Mouse (Mus musculus) left cerebral cortex, adult 8-10 months (tissue): ENCODE measurements around the gene Tex101. TPM values are rescaled to one million over a fixed set of nuclear protein-coding genes. Genes with fewer than 3 reads are reported as not detected.
"Not testable (repeated sequence)": the region's sequence is repeated elsewhere in the genome, so short reads cannot be mapped to it uniquely, and the experiment has no call there.

ENCODE experiments used
- DNase-seq, 2 experiments: peaks; one replicate each; pipeline ENCODE4 v3.0.0; 2022; ENCODE audit warnings: low spot score in 2 of 2
- total RNA-seq, 4 experiments: library from RNA; stranded (reverse); gene quantifications; 2 replicates each; pipeline ENCODE4 v1.2.4; 2022

Tex101 gene
- not detected for total RNA-seq

DNA sequence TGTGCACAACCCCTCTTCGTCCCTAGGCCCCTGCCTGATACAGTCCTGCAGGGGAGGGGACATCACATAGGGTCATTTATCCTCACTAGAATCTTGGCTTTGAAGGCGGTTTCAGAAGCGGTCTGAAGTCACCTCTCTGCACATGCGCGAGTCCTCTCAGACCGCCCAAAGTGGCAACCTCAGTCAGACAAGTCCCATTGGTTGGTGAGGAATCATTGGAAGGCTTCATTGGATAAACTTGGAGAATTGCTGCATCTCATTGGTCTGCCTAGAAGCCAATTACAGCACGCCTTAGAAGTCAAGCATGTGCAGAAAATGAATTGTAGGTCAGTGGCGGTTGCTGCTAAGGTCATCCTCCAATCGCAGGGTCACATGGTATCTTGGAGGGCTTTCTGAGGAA, at the start of gene Tex101:
Gene Tex101, minus strand, starts transcription at position 101 of the 400 bp plus-strand sequence.
- DNase-seq: no peak

DNA sequence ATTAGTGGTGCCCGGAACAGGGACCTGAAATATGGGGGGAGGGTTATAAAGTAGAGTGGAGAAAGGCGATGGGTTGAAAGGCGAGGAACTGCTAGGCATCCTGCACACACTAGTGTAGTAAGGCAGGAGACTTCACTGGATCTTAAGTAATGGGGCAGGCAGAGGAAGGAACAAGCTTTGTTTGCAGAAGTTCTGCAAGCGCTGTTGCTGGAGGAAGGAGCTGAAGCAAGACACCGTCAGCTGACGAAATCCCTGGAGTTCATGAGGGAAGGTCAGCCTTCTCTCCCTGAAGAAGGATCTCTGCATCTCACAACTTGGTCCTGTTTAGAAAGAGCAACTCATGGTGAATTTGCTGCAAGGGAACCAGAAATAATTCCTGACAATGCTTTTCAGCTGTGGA, 38.6 kb upstream of the Tex101 start:
- DNase-seq: no peak

DNA sequence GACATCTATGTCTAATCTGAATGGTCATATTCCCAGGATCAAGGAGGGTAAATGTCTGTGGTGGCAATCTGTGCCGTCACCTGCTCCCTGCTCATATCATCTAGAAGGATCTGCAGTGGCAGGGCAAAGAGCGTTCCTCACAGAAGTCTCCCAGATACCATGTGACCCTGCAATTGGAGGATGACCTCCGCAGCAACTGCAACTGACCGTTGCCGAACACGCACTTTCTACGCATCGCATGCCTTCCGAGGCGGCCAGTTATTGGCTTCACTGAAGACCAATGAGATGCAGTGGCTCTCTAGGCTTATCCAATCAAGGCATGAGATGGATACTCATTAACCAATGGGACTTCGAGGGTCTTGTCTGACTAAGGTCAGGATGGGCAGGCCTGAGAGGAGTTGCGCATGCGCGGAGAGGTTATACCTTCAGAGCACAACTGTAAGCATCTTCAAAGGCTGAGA, 32.4 kb upstream of the Tex101 start, which contains the start of gene BC049730:
Gene BC049730, plus strand, starts transcription at position 411 of the 461 bp plus-strand sequence.
- no peak for DNase-seq

DNA sequence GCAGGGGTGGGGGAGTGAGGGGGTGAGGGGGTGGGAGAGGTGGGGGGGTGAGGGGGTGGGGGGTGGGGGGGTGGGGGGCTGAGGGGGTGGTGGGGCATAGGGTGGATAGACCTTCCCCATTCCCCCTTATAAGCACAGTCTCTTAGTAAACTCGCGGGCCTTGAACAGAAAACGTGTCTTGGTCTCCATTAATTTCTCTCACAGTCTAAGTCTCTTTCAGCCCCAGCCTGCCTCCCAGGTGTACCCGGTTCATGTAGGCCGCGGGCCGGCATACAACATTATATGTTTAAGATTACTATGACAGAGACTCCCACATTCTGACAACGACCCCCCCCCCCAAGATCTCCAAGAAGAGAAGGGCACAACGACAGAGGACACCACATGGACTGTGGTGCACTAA, 26.4 kb upstream of the Tex101 start:
- DNase-seq: not testable (repeated sequence)

DNA sequence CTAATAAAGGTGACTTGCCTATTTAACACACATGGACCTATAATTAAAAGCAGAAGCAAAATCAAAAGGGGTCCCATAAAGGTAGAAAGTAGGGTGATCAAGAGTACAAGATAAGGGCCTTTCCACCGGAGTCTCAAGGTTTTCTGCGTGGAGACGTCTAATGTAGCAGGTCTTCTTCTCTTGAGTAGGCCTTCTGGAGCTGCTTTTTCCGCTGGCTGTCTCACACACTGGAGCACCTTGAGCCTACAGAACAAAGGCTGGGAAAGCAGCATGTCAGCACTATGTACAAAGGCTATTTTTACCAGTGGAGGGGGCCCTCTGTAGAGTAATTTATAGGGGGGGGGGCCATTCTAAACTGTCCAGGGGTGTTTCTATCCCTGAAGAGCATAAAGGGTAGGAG, 21.4 kb upstream of the Tex101 start:
- not testable (repeated sequence) for DNase-seq

DNA sequence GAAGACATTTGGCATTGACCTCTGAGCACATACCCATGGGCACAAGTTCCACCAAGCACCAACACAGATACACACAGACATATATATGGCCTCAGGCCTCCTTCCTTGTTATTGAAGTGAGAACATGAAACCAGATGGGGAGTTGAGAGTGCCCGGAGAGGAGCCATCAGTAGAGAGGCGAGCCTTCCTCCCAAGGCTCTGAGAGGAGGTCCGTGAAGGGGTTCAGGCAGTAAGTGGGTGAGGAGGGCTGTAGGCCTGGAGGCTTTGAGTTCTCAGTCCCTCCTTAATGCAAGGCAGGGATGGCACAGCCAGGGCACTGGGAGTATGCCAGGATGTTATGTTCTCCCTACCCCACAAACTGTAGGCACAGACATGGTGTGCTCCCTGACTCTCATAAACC, 16.2 kb upstream of the Tex101 start:
- DNase-seq: not testable (repeated sequence)

DNA sequence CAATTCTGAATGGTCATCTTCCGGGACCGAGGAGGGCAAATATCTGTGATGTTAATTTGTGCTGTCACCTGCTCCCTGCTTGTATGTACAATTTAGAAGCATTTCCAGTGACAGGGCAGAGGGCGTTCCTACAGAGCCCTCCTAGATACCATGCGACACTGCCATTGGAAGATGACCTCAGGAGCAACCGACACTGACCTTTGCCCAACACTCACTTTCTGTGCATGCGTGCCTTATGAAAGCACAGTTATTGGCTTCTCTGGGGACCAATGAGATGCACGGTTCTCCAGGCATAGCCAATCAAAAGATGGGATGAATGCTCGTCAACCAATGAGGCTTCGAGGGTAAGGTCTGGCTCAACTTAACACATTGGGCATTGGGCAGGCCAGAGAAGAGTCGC, 11.0 kb upstream of the Tex101 start:
- DNase-seq: not testable (repeated sequence)

DNA sequence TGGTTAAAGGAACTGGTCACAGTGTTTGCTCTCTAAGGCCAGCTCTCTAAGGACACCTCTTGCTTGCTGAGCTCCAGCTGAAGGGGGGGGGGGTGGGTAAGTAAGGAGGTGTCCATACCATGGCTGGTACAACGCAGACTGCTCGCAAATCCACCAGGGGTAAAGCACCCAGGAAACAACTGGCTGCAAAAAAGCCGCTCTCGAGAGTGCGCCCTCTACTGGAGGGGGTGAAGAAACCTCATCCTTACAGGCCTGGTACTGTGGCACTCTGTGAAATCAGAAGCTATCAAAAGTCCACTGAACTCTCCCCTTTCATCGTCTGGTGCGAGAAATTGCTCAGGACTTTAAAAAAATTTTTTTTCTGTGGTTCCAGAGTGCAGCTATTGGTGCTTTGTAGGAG, 7.6 kb upstream of the Tex101 start:
- not testable (repeated sequence) for DNase-seq

DNA sequence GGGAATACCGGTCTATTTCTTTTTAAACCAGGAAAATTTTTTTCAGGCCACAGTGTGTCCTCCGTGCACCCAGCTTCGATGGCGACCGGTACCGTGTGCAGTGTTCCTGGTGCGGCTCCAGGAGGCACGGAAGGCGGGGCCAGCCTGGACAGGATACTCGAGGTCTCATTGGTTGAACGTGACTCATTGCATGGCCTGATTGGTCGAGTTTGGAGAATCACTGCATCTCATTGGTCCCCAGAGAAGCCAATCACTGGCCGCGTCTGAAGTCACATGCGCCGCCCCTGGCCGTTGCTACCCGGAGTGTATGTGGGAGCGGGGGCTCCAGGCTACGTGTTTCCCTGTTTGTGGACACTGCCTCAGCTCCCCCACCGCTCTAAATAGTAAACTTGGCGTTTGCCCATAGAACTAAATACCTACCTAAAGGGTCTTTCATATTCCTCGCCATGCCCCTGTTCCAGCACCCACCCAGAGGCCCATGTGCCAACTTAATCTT, 4.5 kb downstream of the Tex101 start:
- DNase-seq: no peak

DNA sequence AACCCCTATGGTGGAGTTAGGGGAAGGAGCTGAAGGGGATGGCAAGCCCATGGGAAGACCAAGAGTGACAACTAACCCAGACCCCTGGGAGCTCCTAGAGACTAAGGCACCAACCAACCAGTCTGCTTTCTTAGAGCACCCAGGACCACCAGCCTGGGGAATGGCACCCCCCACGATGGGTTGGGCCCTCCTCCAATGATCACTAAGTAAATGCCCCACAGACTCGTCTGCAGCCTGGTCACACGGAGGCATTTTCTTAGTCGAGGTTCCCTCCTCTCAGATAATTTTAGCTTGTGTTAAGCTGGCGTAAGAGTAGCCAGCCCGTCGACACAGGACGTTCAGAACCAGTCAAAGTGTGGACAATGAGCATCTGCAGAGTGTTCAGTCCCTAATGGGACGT, 11.5 kb downstream of the Tex101 start:
- no peak for DNase-seq

DNA sequence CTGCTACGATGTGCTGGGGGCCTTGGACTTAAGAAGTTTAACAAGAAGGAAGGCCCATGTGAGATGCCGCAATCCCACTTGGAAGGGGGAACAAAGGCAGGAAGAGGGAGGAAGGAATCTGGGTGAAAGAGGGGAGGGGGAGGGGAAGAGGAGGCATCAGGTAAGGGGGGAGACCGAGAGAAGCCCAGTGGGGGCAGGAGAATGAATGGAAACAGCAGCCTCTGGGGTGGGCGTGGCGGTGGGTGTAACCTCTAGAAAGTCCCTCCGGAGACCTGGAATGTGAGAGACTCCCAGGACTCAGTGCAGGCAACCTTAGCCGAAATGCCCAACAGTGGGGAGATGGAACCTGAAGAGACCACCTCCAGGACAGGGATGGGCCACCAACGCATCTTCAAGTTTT, 12.2 kb downstream of the Tex101 start:
- DNase-seq: no peak

DNA sequence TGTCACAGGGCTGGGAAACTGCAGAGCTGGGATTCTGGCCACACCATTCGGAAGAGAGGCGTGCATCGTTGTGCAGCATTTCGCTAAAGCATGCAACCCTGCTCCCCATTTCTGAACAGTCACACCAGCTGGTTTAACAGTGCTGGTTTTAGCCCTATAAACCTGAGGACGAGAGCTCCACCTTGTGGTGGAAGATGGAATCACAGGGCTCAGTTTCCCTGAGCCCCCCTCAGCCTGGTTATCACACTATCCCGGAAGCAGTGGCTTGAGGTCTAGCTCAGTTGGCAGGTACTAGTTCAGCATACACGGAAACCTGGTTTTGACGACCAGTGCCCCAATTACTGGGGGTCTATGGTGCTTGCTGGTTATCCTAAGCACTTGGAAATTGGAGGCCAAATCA, 13.9 kb downstream of the Tex101 start:
- DNase-seq: peak in 1 of 2 experiments; percentile 46

DNA sequence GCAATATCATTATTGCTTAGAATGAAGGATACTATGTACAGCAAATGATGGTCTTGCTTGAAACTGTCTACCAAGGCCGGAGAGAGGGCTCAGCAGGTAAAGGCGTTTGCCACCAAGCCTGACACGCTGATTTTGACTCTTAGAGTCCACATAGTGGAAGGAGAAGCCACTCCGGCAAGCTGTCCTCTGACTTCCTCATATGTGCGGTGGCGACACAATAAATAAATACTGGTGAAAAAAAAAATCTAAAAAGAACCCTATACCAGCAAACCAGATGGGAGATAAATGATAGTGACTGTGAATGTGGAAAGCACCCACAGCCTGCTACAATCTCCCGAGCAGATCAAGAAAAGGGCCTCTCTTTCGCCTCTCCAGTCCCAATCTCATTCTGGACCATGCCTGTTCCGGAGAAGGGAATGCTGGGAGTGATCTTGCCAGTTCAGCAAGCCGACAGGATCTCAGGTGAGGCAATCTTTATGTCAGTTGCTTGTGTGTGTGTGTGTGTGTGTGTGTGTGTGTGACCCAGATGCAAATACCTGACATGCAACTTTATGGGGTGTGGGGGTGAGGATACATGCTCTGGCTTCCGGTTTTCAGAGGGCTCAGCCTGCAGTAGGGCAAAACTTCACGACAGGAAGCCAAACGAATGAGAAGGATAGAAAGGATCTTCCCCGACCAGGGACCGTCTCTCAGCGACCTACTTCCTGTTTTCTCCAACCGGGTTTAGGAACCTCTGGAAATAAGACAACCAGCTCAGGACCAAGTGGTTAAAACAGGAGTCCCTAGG, 15.2 kb downstream of the Tex101 start:
- DNase-seq: no peak

DNA sequence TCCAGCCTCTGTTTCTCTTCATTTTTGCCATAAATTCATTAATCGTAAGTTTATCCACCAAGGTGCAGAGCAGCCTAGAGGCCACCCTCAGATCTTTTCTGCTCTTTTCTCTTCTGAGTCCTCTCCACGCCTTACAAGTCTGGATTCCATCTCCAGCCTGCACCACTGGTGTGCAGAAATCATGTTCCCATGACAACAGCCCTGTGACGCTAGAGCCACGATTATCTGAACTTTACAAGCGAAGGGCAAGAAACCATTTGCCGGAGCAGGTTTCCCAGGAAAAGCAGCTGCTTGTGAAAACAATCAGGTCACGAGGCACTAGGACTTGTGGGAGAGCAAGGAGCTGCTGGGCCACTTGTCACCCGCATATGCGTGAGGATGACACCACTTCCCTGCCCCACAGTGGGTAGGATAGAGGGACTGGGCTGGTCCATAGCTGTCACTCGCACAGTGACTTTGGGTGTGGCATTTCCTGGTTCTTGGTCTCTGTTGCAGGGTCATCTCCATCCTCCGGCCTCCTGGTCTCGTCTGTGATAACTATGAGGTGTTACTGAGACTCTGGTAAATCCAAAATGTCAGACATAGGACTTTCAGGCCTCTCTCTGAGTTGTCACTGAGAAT, 16.6 kb downstream of the Tex101 start:
- DNase-seq: no peak

DNA sequence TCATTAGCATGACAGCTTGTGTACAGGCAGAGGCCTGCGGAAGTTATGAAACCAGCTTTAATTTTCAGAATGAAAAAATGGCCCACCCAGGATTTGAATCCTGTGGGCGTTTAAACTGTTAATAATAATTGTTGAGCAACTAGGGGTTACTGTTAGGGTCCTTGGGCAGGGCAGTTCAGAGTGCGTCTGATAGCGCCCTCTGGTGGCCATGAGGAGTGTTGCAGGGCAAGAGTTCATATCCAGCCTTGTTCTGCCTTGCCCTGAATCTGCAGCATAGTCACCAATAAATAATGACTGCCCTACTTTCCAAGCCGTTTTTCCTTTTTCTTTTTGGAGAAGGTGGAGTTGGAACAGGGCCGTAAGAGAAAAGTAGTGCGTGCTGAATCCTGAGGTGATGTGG, 22.8 kb downstream of the Tex101 start:
- no peak for DNase-seq

DNA sequence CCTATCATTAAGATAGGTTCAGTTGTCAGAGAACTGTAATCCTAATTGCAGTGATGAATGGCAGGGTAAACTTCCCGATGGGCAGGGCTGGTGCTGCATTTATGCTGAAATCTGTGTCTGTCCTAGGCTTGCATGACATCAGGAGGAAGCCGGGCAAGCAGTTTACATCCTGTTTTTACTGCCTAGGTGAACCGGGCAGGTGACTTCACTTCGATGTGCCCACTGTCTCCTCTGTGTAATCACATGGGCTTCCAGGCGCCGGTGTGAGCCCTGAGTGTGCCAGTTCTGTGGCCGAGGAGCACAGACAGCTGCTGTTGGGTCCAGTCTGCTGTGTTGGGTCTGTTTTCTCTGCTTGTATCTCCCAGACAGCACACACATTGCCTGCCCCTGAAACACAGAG, 30.0 kb downstream of the Tex101 start:
- DNase-seq: no peak

DNA sequence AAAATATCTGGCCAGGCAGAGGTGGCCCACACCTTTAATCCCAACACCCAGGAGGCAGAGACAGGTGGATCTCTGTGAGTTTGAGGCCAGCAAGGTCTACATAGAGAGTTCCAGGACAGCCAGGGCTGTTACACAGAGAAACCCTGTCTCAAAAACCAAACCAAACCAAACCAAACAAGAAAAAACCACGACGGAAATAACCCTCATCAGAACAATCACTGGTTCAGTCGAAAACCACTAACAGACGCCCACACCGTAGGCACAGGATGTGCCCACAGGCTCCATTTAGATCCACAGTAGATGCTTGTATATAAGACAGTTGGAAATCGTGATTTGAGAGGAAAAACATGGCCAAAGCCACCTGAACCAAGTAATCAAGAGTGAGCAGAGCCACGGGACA, 31.5 kb downstream of the Tex101 start:
- DNase-seq: no peak

DNA sequence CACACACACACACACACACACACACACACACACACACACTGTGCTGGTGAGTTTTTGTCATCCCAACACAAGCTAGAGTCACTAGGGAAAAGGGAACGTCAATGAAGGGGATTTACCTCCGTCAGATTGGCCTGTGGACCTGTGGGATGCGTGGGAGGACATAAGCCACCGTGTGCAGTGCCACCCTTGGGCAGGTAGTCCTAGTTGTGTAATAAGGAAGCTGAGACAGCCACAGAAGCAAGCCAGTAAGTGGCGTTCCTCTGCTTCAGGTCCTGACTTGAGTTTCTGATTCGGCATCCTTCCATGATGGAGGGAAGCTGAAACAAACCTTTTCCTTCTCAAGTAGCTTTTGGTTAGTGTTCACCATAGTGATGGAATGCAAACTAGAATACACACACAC, 32.0 kb downstream of the Tex101 start:
- DNase-seq: no peak

DNA sequence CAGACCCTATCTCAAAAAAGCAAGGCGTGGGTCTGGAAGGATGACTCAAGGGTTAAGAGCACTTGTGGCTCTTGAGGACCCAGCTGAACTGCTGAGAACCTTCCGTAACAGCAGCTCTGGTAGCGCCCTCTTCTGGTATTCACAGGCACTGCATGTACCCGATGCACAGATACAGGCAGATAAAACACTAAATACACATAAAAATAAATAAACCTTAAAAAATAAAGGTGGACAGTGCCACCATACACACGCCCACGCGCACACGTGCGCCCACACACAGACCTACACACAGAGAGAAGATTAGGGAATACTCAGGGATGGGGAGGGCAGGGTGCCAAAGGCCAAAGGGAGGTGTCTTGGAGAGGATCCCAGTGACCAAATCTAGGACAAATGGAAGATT, 34.0 kb downstream of the Tex101 start:
- DNase-seq: no peak

DNA sequence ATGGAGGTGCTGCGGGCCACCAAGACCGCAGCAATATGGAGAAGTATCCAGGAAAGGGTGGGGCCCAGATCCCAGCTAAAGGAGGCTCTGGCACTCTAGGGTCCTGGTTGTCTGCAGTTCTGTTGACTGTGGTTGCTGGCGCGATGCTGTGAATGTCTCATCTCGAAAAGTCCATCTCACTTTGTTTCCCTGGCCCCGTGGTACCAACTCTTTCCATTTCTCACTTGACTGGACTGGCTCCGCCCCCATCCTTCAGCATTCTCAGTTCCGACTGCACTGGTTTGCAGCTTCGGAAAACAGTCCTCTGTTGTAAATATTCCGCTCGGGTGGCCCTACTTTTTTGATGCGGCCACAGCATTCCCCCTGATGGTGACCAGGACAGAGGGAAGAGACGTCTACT, 36.0 kb downstream of the Tex101 start:
- no peak for DNase-seq

DNA sequence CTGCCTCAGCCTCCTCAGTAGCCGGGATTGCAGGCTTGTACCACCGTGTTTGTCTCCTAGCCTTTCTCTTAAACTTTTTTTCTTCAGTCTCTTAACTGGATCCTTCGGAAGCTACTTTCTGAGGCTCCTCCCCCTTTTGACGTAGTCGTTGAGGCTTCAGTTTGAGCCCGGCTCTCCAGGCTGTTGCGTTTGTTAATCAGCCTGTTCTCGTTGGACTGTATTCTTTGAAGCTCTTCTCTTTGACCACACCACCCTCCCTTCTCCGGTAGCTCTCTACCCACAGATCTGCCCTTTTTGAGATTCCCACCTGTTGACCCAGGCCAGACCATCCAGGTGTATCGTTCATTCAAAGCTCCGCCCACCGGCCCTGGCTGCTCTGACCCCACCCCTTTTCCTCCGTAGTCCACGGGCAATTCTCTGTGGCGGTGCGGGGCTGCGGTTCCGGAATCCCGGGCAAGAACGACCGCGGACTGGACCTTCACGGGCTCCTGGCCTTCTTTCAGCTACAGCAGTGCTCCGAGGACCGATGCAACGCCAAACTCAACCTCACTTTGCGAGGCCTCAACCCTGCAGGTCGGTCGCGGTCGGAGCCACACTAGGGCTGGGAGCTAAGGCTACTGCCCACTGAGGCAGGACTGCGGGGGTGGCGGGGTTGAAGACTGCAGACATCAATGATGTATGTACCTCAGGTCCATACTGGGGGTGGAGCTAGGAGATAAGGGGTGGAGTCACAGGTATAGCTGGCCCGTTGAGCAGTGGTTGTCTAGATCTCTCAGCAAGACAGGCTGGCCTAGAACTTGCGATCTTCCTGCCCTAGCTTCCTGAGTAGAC, 38.2 kb downstream of the Tex101 start:
- no peak for DNase-seq

DNA sequence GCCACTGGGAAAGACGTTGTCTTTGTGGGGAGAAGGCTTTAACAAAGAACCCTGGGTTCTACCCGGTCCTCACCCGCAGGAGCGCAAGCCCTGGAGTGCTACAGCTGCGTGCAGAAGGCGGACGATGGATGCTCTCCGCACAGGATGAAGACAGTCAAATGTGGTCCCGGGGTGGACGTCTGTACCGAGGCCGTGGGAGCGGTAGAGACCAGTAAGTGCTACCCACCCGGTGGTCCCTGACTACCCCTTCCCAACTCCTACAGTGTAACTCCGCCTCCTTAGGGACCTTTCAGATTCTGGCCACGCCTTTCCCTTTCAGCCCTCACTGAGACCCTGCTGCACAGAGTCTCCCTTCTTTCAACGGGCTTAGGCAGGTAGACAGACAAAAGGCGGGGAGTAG, 39.4 kb downstream of the Tex101 start:
- DNase-seq: no peak
